Mouse (Mus musculus): ENCODE data around the gene Maip1. TPM values are rescaled to one million over a fixed set of nuclear protein-coding genes. Genes with fewer than 3 reads are reported as not detected.

Gene Maip1
- polyA plus RNA-seq (2014; fragmentation: Nextera tagmentation; extraction: Ambion mirVana) = 21.1 and 21.2 TPM in 2 replicates

DNA sequence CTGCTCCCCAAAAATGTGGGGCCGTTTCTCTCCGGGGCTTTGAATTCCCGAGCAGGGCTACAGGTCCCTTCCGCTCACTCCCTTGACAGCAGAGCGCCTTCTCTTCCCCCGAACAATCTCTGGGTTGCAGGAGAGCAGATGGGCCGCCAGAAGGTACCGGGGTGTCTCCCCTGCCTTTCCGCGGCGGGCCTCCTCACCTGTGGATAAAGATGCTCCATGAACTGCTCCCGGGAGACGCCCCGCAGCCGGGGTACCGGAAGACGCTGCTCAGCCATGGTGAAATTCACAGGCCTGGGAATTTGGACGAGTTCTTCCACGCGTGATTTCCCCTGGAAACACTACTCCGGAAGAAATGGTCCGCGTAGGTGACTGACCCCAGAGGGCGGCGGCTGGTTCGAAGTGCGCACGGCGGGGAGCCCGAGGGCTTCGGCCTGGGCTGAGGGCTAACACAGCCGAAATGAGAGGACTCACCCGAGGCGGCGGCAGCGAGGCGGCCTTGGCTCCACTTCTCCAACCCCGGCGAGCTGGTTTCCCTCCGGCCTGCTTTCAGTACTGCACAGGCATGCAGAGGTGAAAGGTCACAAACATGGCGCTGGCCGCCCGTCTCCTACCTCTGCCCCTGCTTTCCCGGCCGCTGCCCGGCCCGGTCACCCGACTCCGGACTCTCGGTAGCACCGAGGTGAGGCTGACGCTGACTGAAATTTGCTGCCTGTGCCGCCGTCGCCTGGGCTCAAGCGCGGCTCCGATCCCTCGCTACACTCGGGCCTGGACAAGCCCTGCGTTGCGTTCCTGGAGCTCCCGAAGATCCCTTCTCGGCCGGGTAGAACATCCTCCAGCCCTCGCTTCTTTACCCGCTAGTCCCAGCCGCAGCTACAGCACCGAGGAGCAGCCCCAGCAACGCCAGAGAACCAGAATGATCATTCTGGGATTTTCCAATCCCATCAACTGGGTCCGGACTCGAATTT lies at the start of gene Maip1, which contains the start of gene Tyw5:
Gene Maip1, plus strand, starts transcription at position 142 of the 965 bp plus-strand sequence.
Gene Tyw5, minus strand, starts transcription at position 915 of the 965 bp plus-strand sequence.
- Histone ChIP-seq H3K4me2 (replicated peaks; ENCODE audit: low read depth, low read length) (peak within 1 kb of the TSS; percentile 68), H3K9me3 (ENCODE audit: control insufficient read depth, low read length) (no peaks in the 10 kb centered on the region), H3K4me1 (ENCODE audit: control insufficient read depth, insufficient read depth, low read length) (peaks cover 15% of the 10 kb centered on the region; the same call in 1 of the 2 replicates), H3K4me3 (ENCODE audit: low read length) (peak within 1 kb of the TSS; percentile 93), H3K27ac (ENCODE audit: low read depth, low read length) (peak within 1 kb of the TSS; percentile 95), H3K9ac (ENCODE audit: low read depth, low read length) (peak within 1 kb of the TSS; percentile 92), H3K27me3 (ENCODE audit: control insufficient read depth, insufficient read depth, low read length) (no peaks in the 10 kb centered on the region), H3K36me3 (ENCODE audit: control insufficient read depth, insufficient read depth, low read length) (no peaks in the 10 kb centered on the region)
- under 1% methylated on average over 72 of the region's 72 CpGs for WGBS
- peak; percentile 94 for ATAC-seq (ENCODE audit: low FRiP score, low TSS enrichment)

GRCm38 (mm10) chr1:57358546-57358945 lies 47.6 kb upstream of the Maip1 start:
- Histone ChIP-seq H3K36me3 (ENCODE audit: control insufficient read depth, insufficient read depth, low read length) (no peaks in the 10 kb centered on the region), H3K4me2 (replicated peaks; ENCODE audit: low read depth, low read length) (no peak overlapping the region), H3K9ac (ENCODE audit: low read depth, low read length) (no peak overlapping the region), H3K9me3 (ENCODE audit: control insufficient read depth, low read length) (no peaks in the 10 kb centered on the region), H3K4me1 (ENCODE audit: control insufficient read depth, insufficient read depth, low read length) (no peaks in the 10 kb centered on the region), H3K27me3 (ENCODE audit: control insufficient read depth, insufficient read depth, low read length) (no peaks in the 10 kb centered on the region), H3K4me3 (ENCODE audit: low read length) (no peak overlapping the region), H3K27ac (ENCODE audit: low read depth, low read length) (no peak overlapping the region)
- ATAC-seq (ENCODE audit: low FRiP score, low TSS enrichment) = no peak
- WGBS = 68% methylated on average over 5 of the region's 5 CpGs

DNA sequence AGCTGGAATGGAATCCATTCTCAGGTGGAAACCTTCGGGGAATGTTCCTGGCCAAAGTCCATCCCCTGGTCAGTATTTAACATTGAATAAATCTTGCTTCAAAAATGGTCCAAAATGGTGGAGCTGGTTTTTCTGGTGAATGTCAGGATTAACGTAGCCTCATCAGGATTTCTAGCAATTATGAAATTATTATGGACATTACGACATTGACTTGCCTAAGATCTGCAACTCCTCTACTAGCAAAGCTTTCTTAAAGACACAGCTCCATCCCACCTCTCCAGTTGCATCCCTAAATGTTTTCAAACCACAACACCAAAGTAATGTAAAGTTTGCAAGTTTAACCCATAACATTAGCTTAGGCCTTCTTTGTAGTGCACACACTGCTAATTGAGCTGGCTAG lies 38.7 kb upstream of the Maip1 start:
- no peak overlapping the region for H3K9ac ChIP-seq (ENCODE audit: low read depth, low read length)
- H3K27me3 ChIP-seq (ENCODE audit: control insufficient read depth, insufficient read depth, low read length) = no peaks in the 10 kb centered on the region
- no peak for ATAC-seq (ENCODE audit: low FRiP score, low TSS enrichment)
- no peak overlapping the region for H3K4me2 ChIP-seq (replicated peaks; ENCODE audit: low read depth, low read length)
- no peak overlapping the region for H3K27ac ChIP-seq (ENCODE audit: low read depth, low read length)
- H3K4me3 ChIP-seq (ENCODE audit: low read length) = no peak overlapping the region
- H3K36me3 ChIP-seq (ENCODE audit: control insufficient read depth, insufficient read depth, low read length) = no peaks in the 10 kb centered on the region
- no peaks in the 10 kb centered on the region for H3K4me1 ChIP-seq (ENCODE audit: control insufficient read depth, insufficient read depth, low read length)
- WGBS = 93% methylated on average over 3 of the region's 3 CpGs
- no peaks in the 10 kb centered on the region for H3K9me3 ChIP-seq (ENCODE audit: control insufficient read depth, low read length)

GRCm38 (mm10) chr1:57369111-57369510 lies 37.0 kb upstream of the Maip1 start:
- Histone ChIP-seq H3K4me2 (replicated peaks; ENCODE audit: low read depth, low read length) (no peak overlapping the region), H3K36me3 (ENCODE audit: control insufficient read depth, insufficient read depth, low read length) (no peaks in the 10 kb centered on the region), H3K9me3 (ENCODE audit: control insufficient read depth, low read length) (no peaks in the 10 kb centered on the region), H3K27ac (ENCODE audit: low read depth, low read length) (no peak overlapping the region), H3K4me1 (ENCODE audit: control insufficient read depth, insufficient read depth, low read length) (no peaks in the 10 kb centered on the region), H3K27me3 (ENCODE audit: control insufficient read depth, insufficient read depth, low read length) (no peaks in the 10 kb centered on the region), H3K4me3 (ENCODE audit: low read length) (no peak overlapping the region), H3K9ac (ENCODE audit: low read depth, low read length) (no peak overlapping the region)
- 85% methylated on average over 4 of the region's 4 CpGs for WGBS
- ATAC-seq (ENCODE audit: low FRiP score, low TSS enrichment) = no peak

DNA sequence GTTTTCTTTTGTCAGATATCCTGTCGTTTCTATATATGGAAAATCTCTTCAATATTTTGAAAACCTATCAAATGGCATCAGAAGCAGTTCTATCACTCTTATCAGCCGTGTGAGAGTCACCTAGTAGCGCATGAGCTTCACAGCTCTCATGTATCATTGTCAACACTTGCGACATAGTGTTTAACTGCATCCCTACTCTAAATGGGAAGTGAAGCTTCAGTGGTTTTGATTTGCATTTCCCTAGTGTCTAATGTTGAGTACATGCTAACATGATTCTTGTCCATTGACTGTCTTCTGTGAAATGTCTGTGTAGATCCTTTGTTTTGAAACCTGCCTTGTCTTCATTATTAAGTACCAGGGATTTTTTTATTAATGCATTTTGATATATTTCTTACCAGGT lies 35.7 kb upstream of the Maip1 start:
- H3K36me3 ChIP-seq (ENCODE audit: control insufficient read depth, insufficient read depth, low read length) = no peaks in the 10 kb centered on the region
- no peak overlapping the region for H3K4me3 ChIP-seq (ENCODE audit: low read length)
- H3K9me3 ChIP-seq (ENCODE audit: control insufficient read depth, low read length) = no peaks in the 10 kb centered on the region
- no peak overlapping the region for H3K9ac ChIP-seq (ENCODE audit: low read depth, low read length)
- ATAC-seq (ENCODE audit: low FRiP score, low TSS enrichment) = no peak
- H3K27ac ChIP-seq (ENCODE audit: low read depth, low read length) = no peak overlapping the region
- no peaks in the 10 kb centered on the region for H3K27me3 ChIP-seq (ENCODE audit: control insufficient read depth, insufficient read depth, low read length)
- H3K4me2 ChIP-seq (replicated peaks; ENCODE audit: low read depth, low read length) = no peak overlapping the region
- no peaks in the 10 kb centered on the region for H3K4me1 ChIP-seq (ENCODE audit: control insufficient read depth, insufficient read depth, low read length)
- WGBS = 80% methylated on average over 4 of the region's 4 CpGs

DNA sequence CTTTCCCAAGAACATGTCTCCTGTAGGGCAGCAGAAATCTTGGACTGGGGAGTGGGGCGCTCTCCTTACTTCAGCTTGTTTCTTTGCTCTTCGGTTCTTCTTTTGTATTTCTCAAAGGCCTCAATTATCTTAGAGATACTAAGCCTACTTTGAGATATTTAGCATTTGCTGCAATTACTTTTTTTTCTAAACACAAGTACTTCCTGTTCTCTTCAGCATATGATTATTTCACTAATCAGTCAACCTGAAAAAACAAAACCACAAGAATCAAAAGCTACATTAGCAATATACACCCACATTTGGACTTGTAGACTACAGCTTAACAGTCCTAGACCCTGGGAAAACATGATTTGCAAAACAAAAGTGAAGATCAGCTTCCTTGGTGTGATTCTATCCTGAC lies 30.9 kb upstream of the Maip1 start:
- Histone ChIP-seq H3K4me3 (ENCODE audit: low read length) (no peak overlapping the region), H3K9ac (ENCODE audit: low read depth, low read length) (no peak overlapping the region), H3K4me1 (ENCODE audit: control insufficient read depth, insufficient read depth, low read length) (no peaks in the 10 kb centered on the region), H3K36me3 (ENCODE audit: control insufficient read depth, insufficient read depth, low read length) (no peaks in the 10 kb centered on the region), H3K27ac (ENCODE audit: low read depth, low read length) (no peak overlapping the region), H3K9me3 (ENCODE audit: control insufficient read depth, low read length) (no peaks in the 10 kb centered on the region), H3K4me2 (replicated peaks; ENCODE audit: low read depth, low read length) (no peak overlapping the region), H3K27me3 (ENCODE audit: control insufficient read depth, insufficient read depth, low read length) (no peaks in the 10 kb centered on the region)
- 97% methylated on average over 2 of the region's 2 CpGs for WGBS
- no peak for ATAC-seq (ENCODE audit: low FRiP score, low TSS enrichment)

- H3K9me3 ChIP-seq (ENCODE audit: control insufficient read depth, low read length) = no peaks in the 10 kb centered on the region
- WGBS = 64% methylated on average over 6 of the region's 6 CpGs
- H3K9ac ChIP-seq (ENCODE audit: low read depth, low read length) = peak overlapping the region; percentile 34; the same call in 1 of the 2 replicates
Measured at GRCm38 (mm10) chr1:57376806-57377205, 29.3 kb upstream of the Maip1 start.

GRCm38 (mm10) chr1:57377376-57378341 lies 28.5 kb upstream of the Maip1 start, which contains the start of gene 1700066M21Rik:
Gene 1700066M21Rik, plus strand, starts transcription at chr1:57377620.
- Histone ChIP-seq H3K27ac (ENCODE audit: low read depth, low read length) (peak within 1 kb of the TSS; percentile 38; the same call in 1 of the 2 replicates), H3K4me3 (ENCODE audit: low read length) (peak within 1 kb of the TSS; percentile 87), H3K4me1 (ENCODE audit: control insufficient read depth, insufficient read depth, low read length) (no peaks in the 10 kb centered on the region), H3K4me2 (replicated peaks; ENCODE audit: low read depth, low read length) (peak within 1 kb of the TSS; percentile 81), H3K27me3 (ENCODE audit: control insufficient read depth, insufficient read depth, low read length) (no peaks in the 10 kb centered on the region), H3K36me3 (ENCODE audit: control insufficient read depth, insufficient read depth, low read length) (no peaks in the 10 kb centered on the region), H3K9ac (ENCODE audit: low read depth, low read length) (peak within 1 kb of the TSS; percentile 88), H3K9me3 (ENCODE audit: control insufficient read depth, low read length) (no peaks in the 10 kb centered on the region)
- ATAC-seq (ENCODE audit: low FRiP score, low TSS enrichment) = peak; percentile 98
- under 1% methylated on average over 81 of the region's 81 CpGs for WGBS

More at GRCm38 (mm10) chr1:57376806-57377205, 29.3 kb upstream of the Maip1 start:
- Histone ChIP-seq H3K27me3 (ENCODE audit: control insufficient read depth, insufficient read depth, low read length) (no peaks in the 10 kb centered on the region), H3K27ac (ENCODE audit: low read depth, low read length) (no peak overlapping the region), H3K4me3 (ENCODE audit: low read length) (peak overlapping the region; percentile 87), H3K36me3 (ENCODE audit: control insufficient read depth, insufficient read depth, low read length) (no peaks in the 10 kb centered on the region), H3K4me2 (replicated peaks; ENCODE audit: low read depth, low read length) (peak overlapping the region; percentile 40), H3K4me1 (ENCODE audit: control insufficient read depth, insufficient read depth, low read length) (no peaks in the 10 kb centered on the region)
- ATAC-seq (ENCODE audit: low FRiP score, low TSS enrichment) = no peak

Data from kidney, embryonic 14.5 days (tissue).